Mouse (Mus musculus) lung, postnatal 14 days (tissue): ENCODE measurements around the gene Tmco4.

Experiments used
- DNase-seq: peaks from one replicate; pipeline ENCODE4 v3.0.0; 2021

The Tmco4 gene

GRCm38 (mm10) chr4:139096201-139096600 is 123.5 kb downstream of the Tmco4 start:
- DNase-seq, result peak; percentile 34

GRCm38 (mm10) chr4:139100326-139100725 is 127.6 kb downstream of the Tmco4 start:
- DNase-seq, result no peak

DNA sequence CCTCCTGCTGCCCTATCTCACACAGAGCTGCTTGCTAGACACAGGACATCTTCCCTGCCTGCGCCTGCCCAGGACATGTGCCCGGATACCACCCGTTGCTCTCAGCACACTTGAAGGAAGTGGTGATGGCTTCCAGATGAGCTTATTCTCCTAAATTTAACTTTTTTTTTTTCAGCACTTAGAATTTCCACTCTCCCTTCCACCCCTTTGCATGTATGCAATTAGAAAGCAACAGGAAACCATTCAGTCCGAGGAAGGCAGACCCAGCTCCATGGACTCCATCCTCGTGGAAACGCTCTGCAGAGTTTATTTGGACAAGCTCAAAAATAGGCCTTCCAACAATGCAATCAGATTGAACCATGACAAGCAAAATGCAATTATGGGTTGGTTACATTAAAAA is 128.9 kb downstream of the Tmco4 start:
- no peak for DNase-seq

DNA sequence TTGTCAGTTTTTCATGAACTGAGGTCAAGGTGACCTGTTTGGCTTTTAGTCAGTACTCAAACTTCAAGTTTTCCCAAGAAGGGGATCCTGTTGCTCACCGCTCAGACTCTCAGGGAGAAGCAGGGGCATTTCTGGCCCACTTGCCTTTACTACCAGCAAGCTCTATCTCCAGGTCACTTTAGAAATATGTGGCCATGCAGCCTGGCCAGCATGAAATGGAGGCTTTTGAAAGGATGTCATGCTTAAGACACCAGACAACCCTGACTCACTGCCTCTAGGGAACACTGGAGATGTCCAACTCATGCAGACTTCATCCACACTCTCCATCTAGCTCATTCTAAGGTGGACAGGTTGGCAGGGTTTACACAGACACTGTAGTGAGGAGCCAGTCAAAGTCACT is 132.8 kb downstream of the Tmco4 start:
- DNase-seq, result no peak
